Mouse (Mus musculus): ENCODE data around the gene Vmn2r23.

DNA sequence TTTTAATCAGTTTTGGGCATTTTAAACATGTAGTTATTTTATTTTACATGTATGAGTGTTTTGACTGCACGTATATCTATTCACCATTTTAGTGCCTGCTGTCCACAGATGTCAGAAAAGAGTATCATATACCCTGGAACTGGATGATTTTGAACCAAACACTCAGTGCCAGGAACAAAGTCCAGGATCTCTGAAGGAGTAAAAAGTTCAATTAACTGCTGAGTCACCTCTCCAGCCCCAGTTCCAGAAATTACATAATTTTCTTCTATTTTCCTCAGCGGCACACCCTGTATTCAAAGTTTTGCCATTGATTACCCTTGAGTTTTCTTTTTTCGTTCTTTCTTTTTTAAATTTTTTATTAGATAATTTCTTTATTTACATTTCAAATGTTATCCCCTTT is 67.6 kb downstream of the Vmn2r23 start:
- TF ChIP-seq MAX (IDR thresholded peaks at IDR 0.05; ENCODE audit: low read depth) (no peak), TCF12 (IDR thresholded peaks at IDR 0.05; ENCODE audit: insufficient read depth, poor library complexity, severe bottlenecking) (no peak), POLR2A (IDR thresholded peaks at IDR 0.05; ENCODE audit: insufficient read length, low read depth) (no peak), E2F4 (IDR thresholded peaks at IDR 0.05; ENCODE audit: insufficient read depth) (no peak), SRF (IDR thresholded peaks at IDR 0.05; ENCODE audit: control insufficient read depth, insufficient read length, low read depth) (no peak), REST (IDR thresholded peaks at IDR 0.05; ENCODE audit: insufficient read depth, insufficient read length) (no peak), USF1 (IDR thresholded peaks at IDR 0.05; ENCODE audit: low read depth) (no peak)
